ENCODE assay signal across 20 mouse cellular contexts in the genomic region with DNA sequence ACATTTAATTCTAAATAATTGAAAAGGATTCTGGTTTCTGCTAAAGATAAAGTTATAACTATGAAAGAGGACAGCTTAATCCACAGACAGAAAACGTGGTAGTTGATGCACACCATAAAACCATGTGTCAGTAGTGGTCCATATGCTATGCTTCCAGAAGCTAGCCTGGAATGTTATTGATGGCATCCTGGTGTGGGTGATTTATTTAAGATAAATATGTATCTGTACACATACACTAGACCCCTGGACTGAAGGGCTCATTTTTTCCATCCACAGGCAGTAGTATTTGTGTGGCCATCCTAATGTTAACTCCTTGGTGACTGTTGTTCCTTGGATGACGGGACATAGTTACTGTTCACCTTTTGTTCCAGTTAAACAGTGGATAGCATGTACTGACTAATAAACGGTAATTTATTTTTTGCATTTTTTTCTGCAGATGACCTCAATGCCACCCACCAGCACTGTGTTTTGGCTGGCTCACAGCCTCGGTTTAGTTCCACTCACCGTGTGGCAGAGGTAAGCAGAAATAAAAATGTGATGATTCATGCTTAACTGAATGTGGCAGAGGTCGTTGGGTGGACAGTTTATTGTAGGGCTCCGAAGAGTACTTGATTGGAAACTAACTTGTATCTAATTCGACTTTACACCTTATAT.
DNase-seq lines count a peak whose midpoint lies in the region; ATAC-seq lines count a peak whose summit lies in the region.
"Had no signal": no experiment of that assay in that cellular context is flagged by ENCODE, and none has a peak within 500 bp of the region (broad histone marks: within the 10 kb centered on the region; RNA-seq: fewer than 3 reads in every experiment).

No protein-coding gene starts in this region.

- no peaks in the 10 kb centered on the region for H3K36me3 ChIP-seq in lung, embryonic 16.5 days (ENCODE audit: control insufficient read depth, insufficient read depth, low read length)
- H3K36me3 ChIP-seq: forebrain, embryonic 12.5 days had no signal

- H3K9me3 ChIP-seq in lung, embryonic 16.5 days (ENCODE audit: control insufficient read depth, low read length) = no peaks in the 10 kb centered on the region
- H3K9me3 ChIP-seq: embryonic facial prominence, embryonic 13.5 days; forebrain, embryonic 12.5 days; heart, embryonic 12.5 days; hindbrain, embryonic 10.5 days had no signal

- DNase-seq in heart, adult 11 months = peak; percentile 22
- no peak for DNase-seq in heart, adult 9 months (ENCODE audit: low spot score in 2 of 2)
- DNase-seq in kidney, postnatal 14 days = peak; percentile 21
- no peak for DNase-seq in kidney, postnatal 10 days
- no peak for DNase-seq in lung, postnatal 10 days
- no peak for DNase-seq in urinary bladder, postnatal 10 days (ENCODE audit: low spot score)
- DNase-seq: adrenal gland, postnatal 14 days; cerebellum, adult 18-20 months; cerebellum, adult 9-11 months; cerebellum, postnatal 36 days; gastrocnemius, postnatal 10 days; heart, adult 2 months had no signal

- no peak overlapping the region for H3K4me3 ChIP-seq in lung, embryonic 16.5 days (ENCODE audit: low read length)
- H3K4me3 ChIP-seq: embryonic facial prominence, embryonic 13.5 days; forebrain, embryonic 12.5 days; heart, adult 2 months; heart, embryonic 12.5 days; hindbrain, embryonic 10.5 days had no signal

- no peak overlapping the region for H3K27ac ChIP-seq in lung, embryonic 16.5 days (ENCODE audit: low read length)
- H3K27ac ChIP-seq: embryonic facial prominence, embryonic 13.5 days; forebrain, embryonic 12.5 days; heart, adult 2 months; hindbrain, embryonic 10.5 days; hindbrain, embryonic 14.5 days had no signal

- WGBS in lung, embryonic 16.5 days = 63% methylated on average over 8 of the region's 8 CpGs

- H3K9ac ChIP-seq in lung, embryonic 16.5 days (ENCODE audit: low read length) = no peak overlapping the region
- H3K9ac ChIP-seq: embryonic facial prominence, embryonic 13.5 days; forebrain, embryonic 12.5 days; heart, embryonic 12.5 days; hindbrain, embryonic 14.5 days had no signal

- H3K27me3 ChIP-seq in lung, embryonic 16.5 days (ENCODE audit: control insufficient read depth, insufficient read depth, low read depth, low read length) = no peaks in the 10 kb centered on the region
- H3K27me3 ChIP-seq: CH12.LX; embryonic facial prominence, embryonic 13.5 days; forebrain, embryonic 12.5 days; heart, embryonic 12.5 days had no signal

- no peak overlapping the region for H3K4me2 ChIP-seq in lung, embryonic 16.5 days (ENCODE audit: low read depth, low read length)
- H3K4me2 ChIP-seq: embryonic facial prominence, embryonic 13.5 days; forebrain, embryonic 12.5 days; heart, embryonic 12.5 days; hindbrain, embryonic 14.5 days had no signal

- peaks cover 11% of the 10 kb centered on the region for H3K4me1 ChIP-seq in lung, embryonic 16.5 days (replicated peaks; ENCODE audit: control insufficient read depth, insufficient read depth, low read length)
- H3K4me1 ChIP-seq: embryonic facial prominence, embryonic 13.5 days; forebrain, embryonic 12.5 days; heart, embryonic 12.5 days; hindbrain, embryonic 10.5 days had no signal

- ATAC-seq in lung, embryonic 16.5 days (ENCODE audit: low read depth) = peak; percentile 75
- ATAC-seq: forebrain, embryonic 16.5 days had no signal

Comparison
In these comparisons a context has a peak if more than half of its experiments do, and no peak if none do; other contexts are left out.
1. DNase-seq: peak in heart, adult 11 months (single experiment) and kidney, postnatal 14 days (single experiment); none in heart, adult 9 months (0 of 2), kidney, postnatal 10 days (single experiment), lung, postnatal 10 days (single experiment) and urinary bladder, postnatal 10 days (single experiment).